Mouse (Mus musculus) heart, postnatal 10 days (tissue): Measurements from ENCODE around the gene 4933407L21Rik. TPM values are rescaled to one million over a fixed set of nuclear protein-coding genes. Genes with fewer than 3 reads are reported as not detected.

ENCODE experiments used
- DNase-seq, 2 experiments: peaks; one replicate each; pipeline ENCODE4 v3.0.0; 2021
- intact Hi-C: fragments of 180-260 bp; cut with DNase I; formaldehyde crosslinking; loops from one replicate; pipeline ENCODE4 v1.15.1; 2025
- total RNA-seq, 2 experiments: library from RNA; stranded (reverse); gene quantifications; 2 replicates each; pipeline ENCODE4 v1.2.3; 2021

Gene 4933407L21Rik
- total RNA-seq, 2 experiments from 2014 or later: 0.17 TPM; not detected in 1

GRCm38 (mm10) chr1:85913078-85913755, 15.1 kb upstream of the 4933407L21Rik start:
- DNase-seq: no peak
- intact Hi-C loops: no loop called here

- DNase-seq: no peak
- intact Hi-C loops: no loop called here
Measured at GRCm38 (mm10) chr1:85915890-85916289, 12.4 kb upstream of the 4933407L21Rik start.

DNA sequence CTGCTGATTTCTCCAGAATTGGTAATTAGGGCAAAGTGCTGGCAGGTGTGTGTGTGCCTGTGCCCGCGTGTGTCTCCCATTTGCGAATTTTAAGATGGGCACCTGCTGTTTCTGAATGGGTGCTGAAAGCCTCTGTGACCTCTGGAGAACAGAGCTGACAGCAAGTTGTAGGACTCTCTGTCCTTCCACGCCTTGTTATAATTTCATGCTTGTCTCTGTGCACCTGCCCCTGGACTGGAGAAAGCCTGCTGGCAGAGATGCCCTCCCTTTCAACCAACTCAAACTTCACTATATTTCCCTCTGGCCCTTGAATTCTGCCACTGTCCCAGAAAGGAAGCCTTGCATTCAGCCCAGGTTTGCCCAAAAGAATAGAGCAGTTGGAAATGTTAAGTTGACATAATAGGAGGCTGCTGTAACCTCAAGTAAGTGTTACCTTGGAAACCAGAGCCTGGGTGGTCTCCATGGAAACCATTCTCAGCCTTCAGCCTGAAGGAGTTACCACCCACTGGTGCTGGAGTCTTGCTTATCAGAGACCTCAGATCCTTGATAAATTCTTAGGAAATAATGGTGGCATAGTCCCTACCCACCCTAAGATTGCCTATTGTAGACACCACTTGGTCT, 11.3 kb upstream of the 4933407L21Rik start:
- intact Hi-C loops: no loop called here
- no peak for DNase-seq

DNA sequence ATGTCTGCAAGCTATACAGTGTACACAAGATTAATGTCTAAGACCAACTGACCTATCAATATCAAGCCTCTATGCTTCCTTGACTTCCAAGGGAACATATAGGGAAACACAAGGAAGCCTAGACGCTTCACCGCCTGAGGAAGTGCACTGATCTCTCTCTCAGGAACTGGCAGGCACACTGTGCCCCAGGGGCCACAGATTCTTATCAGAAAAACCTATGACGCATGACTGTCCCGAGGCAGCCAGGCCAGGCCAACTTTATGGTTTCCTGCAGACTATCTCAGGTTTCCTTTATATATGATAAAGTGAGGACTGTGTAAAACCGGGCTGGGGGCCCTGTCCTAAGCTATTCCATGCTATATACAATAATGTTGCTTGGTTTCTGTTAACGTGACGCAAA, 8.7 kb upstream of the 4933407L21Rik start:
- DNase-seq: no peak
- intact Hi-C loops: no loop called here

- intact Hi-C loops: no loop called here
- no peak for DNase-seq
Measured at GRCm38 (mm10) chr1:85921725-85922124, 6.6 kb upstream of the 4933407L21Rik start.

- no peak for DNase-seq
- intact Hi-C loops: no loop called here
Measured at GRCm38 (mm10) chr1:85922127-85922864, 6.0 kb upstream of the 4933407L21Rik start.

DNA sequence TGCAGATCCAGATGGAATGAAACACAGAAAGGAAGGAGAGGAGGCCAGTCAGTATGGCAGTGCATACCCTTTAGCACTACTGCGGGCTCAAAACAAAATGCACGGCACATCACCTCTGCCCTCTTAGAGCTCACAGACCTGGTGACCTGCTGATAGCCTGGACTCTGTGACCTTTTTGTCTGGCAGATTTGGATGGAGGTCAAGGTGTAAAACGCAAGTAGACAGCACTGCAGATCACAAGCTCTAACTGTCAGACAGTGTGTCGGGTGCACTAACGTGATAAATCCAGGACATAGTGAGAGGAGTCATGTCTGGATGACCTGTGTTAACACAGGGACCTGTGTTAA, 5.4 kb upstream of the 4933407L21Rik start:
- intact Hi-C loops: no loop called here
- no peak for DNase-seq

DNA sequence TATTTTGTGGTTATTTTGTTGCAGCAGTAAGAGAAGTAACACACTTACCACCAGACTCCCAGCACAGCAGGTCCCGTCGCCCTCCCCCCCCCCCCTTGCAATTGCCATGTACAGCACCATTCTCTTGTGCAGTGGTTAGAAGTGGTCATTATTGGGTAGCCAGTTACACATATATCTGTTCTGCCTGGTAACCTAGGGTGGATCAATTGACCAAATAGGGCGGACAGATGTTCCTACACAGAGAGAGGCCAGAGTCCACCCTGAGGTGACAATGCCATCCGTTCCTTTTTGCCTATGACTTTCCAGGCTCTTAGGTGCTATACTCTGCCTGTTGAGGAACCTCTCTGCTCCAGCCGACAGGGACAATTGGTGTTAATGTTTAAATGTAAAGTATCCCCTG, 3.1 kb upstream of the 4933407L21Rik start:
- no peak for DNase-seq
- intact Hi-C loops: no loop called here

GRCm38 (mm10) chr1:85928688-85929065, 394 bp downstream of the 4933407L21Rik start:
- intact Hi-C loops: no loop called here
- no peak for DNase-seq

- no peak for DNase-seq
- intact Hi-C loops: no loop called here
Measured at GRCm38 (mm10) chr1:85929406-85929805, 1.1 kb downstream of the 4933407L21Rik start.

- intact Hi-C loops: no loop called here
- DNase-seq: no peak
Measured at GRCm38 (mm10) chr1:85931170-85931569, 2.9 kb downstream of the 4933407L21Rik start.

DNA sequence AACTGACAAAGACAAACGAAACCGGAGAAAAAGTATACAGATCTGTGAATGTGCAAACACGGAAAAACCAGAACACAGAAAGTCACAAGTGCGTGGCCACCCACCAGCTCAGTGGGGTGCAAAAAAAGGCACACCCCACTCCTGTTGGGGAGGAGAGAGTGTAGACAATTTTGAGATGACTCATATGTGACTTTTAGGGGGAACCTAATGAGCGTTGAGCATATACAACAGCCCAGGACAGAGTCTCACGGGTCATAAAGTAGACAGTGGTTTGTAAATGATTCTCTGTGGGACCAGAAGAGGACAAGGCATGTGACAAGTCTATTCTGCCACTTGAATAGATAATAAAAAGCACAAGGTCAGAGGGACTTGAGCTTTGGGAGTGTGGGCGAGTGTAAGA, 4.9 kb downstream of the 4933407L21Rik start:
- DNase-seq: no peak
- intact Hi-C loops: no loop called here

DNA sequence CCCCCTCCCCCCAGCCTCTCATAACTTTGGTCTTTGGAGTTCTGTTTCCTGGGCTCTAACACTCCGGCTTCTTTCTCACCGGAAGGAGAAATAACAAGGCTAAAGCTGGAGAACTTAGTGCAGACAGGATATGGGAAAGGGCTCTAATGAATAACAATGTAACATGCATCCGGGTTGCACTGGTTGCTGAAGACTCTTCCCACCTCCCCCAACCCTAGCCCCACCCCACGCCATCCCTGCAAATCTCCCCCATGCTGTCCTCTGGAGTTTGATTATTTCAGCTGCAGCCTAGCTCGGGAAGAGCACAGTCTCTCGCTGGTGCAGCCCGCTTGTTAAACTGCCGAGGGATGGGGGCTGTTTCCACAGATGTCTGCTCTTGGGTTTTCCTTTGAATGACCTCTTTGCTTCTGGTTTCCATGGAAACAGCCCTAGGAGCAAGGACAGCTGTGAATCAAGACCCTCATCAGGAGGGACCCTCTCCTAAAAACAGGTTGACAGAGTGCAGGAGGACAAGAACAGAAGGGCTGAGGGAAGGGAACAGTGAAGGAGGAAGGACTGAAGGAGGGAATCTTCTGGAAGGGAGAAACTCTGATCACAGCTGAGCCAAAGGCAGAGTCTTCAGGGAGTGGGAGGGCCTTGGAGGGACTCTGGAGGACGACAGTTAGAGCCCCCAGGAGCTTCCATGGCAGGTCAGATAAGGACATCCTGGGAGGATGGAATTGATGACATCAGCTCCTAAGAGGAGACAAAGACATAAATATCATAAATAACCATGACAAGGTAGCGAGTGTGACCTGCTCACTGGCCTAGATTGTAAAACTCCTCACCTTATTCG, 5.6 kb downstream of the 4933407L21Rik start:
- DNase-seq: peak in 1 of 2 experiments; percentile 8
- intact Hi-C loops: no loop called here

- DNase-seq: no peak
- intact Hi-C loops: no loop called here
Measured at GRCm38 (mm10) chr1:85934560-85934959, 6.3 kb downstream of the 4933407L21Rik start.

DNA sequence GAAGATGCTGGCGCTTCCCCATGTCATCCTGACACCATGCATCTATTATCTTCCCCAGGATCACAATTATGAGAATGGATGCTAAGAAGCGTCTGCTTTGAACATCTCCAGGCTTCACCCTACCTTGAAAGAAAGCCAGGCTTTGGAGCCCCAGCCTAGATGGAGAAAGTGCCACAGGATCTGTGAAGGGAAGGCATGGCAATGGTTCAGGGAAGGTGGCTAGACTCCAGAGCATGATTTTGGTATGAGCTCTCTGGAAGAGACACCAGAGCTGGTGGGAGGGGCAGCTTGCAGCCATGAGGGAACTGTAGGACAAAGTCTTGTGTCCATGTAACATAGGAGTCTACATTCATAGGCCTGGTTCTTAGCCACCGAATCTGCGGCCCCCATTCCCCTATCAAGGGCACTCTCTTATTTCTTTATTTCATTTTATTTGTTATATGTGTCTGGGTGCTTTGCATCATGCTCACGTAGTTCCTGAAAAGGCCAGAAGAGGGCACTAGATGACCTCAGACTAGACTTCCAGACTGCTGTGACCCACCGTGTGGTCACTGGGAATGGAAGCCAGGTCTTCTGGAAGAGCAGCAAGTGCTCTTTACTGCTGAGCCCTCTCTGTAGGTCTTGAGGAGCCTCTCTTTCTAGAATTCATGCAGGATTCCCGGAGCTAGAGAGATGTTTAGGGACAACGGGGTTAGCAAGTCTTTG, 7.0 kb downstream of the 4933407L21Rik start:
- intact Hi-C loops: loop anchor here (1.0 kb wide), 2 partner anchors 73 to 82 kb away; no protein-coding TSS in a partner anchor
- DNase-seq: peak; percentile 39 to 75

- intact Hi-C loops: no loop called here
- no peak for DNase-seq
Measured at GRCm38 (mm10) chr1:85936265-85936664, 8.0 kb downstream of the 4933407L21Rik start.

GRCm38 (mm10) chr1:85937323-85937722, 9.0 kb downstream of the 4933407L21Rik start:
- no peak for DNase-seq
- intact Hi-C loops: no loop called here

DNA sequence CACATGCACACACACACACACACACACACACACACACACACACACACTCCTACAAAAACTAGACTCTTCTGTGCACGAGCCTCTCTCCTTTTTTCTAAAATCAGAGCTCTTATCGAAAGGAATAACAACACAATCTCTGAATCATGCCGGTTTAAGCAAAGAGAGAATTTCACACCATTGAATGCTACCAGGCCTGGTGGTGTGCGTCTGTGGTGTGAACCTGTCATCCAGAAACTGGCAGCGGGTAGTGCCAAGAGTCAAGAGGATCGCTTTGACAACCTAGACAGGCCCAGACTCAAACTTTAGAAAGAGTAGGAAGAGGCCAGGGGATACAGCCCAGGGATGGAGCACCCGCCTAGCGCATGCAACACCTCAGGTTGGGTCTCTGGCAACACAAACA, 14.0 kb downstream of the 4933407L21Rik start:
- intact Hi-C loops: no loop called here
- no peak for DNase-seq

DNA sequence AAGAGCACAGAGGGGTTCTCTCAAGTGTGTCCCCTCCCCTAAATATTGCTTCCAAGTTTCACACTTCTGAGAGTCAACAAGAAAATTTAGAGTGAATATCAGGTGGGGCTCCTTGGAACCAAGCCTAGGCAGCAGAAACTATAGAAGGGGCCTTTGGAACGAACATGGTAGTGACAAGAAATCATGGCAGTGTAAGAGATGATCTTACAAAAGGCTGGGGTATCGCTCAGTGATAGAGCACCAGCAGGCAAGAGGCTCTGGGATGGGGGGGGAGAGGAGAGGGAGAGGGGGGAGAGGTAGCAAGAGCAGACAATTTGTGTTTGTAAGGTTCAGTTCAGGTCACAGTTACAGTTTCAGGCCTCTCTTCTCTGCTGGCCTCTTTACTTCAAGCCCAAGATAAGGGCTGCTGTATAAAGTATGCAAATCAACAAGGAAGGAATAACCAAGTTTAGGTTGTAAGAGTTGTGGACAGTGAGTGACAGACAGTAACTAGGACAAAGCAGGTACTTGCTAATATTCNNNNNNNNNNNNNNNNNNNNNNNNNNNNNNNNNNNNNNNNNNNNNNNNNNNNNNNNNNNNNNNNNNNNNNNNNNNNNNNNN, 20.9 kb downstream of the 4933407L21Rik start:
- intact Hi-C loops: no loop called here
- no peak for DNase-seq

DNA sequence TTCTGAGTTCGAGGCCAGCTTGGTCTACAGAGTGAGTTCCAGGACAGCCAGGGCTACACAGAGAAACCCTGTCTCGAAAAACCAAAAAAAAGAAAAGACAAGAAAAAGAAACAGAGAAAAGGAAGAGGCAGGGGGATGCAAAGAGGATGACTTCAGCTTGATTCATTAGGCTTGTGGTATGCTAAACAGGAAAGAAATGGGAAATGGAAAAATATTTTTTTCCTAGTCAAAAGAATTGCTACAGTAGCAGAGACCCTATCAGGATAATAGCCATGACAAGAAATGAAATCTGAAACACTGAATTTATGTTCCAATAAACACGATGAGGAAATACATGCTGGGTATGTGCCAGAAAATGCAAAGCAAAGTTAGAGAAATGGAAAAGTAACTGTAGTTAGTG, 26.9 kb downstream of the 4933407L21Rik start:
- no peak for DNase-seq
- intact Hi-C loops: no loop called here
